Mouse (Mus musculus) CH12.LX (cell line): ENCODE data around the gene Igfbp1. TPM values are rescaled to one million over a fixed set of nuclear protein-coding genes. Genes with fewer than 3 reads are reported as not detected.

Source experiments
- DNase-seq: peaks from one replicate; pipeline ENCODE4 v3.0.0-alpha.2; 2013; ENCODE audit errors: extremely low read depth
- H3K27ac ChIP-seq: 2 replicates; pipeline ENCODE4 v1.5.1; 2012; ENCODE audit warnings: low read depth, mild to moderate bottlenecking, control low read depth, moderate library complexity; ENCODE audit not compliant: insufficient read depth
- H3K27me3 ChIP-seq: replicated peaks from 2 replicates; pipeline ENCODE3; 2012; ENCODE audit warnings: inconsistent platforms
- H3K36me3 ChIP-seq, 2 experiments: replicated peaks in 1 of 2; 2 replicates each; pipeline versions ENCODE3 to v1.6.1; 2012; ENCODE audit warnings: inconsistent platforms in 1 of 2, low read length in 1 of 2, mild to moderate bottlenecking in 1 of 2, mixed read lengths in 1 of 2, moderate library complexity in 1 of 2; ENCODE audit not compliant: control insufficient read depth in 1 of 2, insufficient read depth in 1 of 2
- H3K4me1 ChIP-seq, 2 experiments: 2 replicates each; pipeline ENCODE4 v1.6.1; 2012; ENCODE audit warnings: inconsistent platforms in 1 of 2, moderate library complexity in 1 of 2; ENCODE audit not compliant: insufficient read depth in 2 of 2, control insufficient read depth in 1 of 2
- H3K4me2 ChIP-seq: 2 replicates; pipeline ENCODE4 v1.6.1; 2012; ENCODE audit warnings: low read depth, mild to moderate bottlenecking, control low read depth; ENCODE audit not compliant: poor library complexity, insufficient read depth, severe bottlenecking
- H3K4me3 ChIP-seq, 3 experiments: fragments of 150-350 bp in 1 of 3; sonication (generic) in 1 of 3; replicated peaks in 1 of 3; 2 replicates each; pipeline versions ENCODE3 to v1.5.1; 2011 to 2012; ENCODE audit warnings: low read depth in 2 of 3, low read length in 2 of 3, mild to moderate bottlenecking in 2 of 3, moderate library complexity in 2 of 3, control low read depth in 1 of 3, improper control_type of control experiment in 1 of 3, inconsistent platforms in 1 of 3, mixed read lengths in 1 of 3; ENCODE audit not compliant: poor library complexity in 1 of 3
- H3K79me2 ChIP-seq: replicated peaks from 2 replicates; pipeline ENCODE4 v1.6.1; 2012; ENCODE audit warnings: mild to moderate bottlenecking, moderate library complexity; ENCODE audit not compliant: control insufficient read depth, poor library complexity, insufficient read depth, severe bottlenecking; ENCODE audit errors: extremely low read depth
- H3K9ac ChIP-seq: 2 replicates; pipeline ENCODE4 v1.6.1; 2012; ENCODE audit warnings: low read depth, mild to moderate bottlenecking, control low read depth, moderate library complexity; ENCODE audit not compliant: insufficient read depth
- H3K9me3 ChIP-seq: replicated peaks from 2 replicates; pipeline ENCODE3; 2012; ENCODE audit warnings: low read length, inconsistent platforms, mixed read lengths
- BHLHE40 ChIP-seq: IDR thresholded peaks from 2 replicates; pipeline ENCODE4 v1.6.1; 2011; ENCODE audit warnings: mild to moderate bottlenecking, low read depth, low read length, improper control_type of control experiment
- CHD2 ChIP-seq: IDR thresholded peaks from 2 replicates; pipeline ENCODE4 v1.6.1; 2011; ENCODE audit warnings: low read length, improper control_type of control experiment
- ELF1 ChIP-seq: IDR thresholded peaks from 2 replicates; pipeline ENCODE4 v1.6.1; 2014; ENCODE audit warnings: low read depth, mild to moderate bottlenecking, inconsistent platforms, low read length, improper control_type of control experiment
- ETS1 ChIP-seq: conservative IDR thresholded peaks from 2 replicates; pipeline ENCODE4 v1.6.1; 2012; ENCODE audit warnings: low read depth, mild to moderate bottlenecking, inconsistent platforms, low read length, improper control_type of control experiment, moderate library complexity
- GABPA ChIP-seq: IDR thresholded peaks from 2 replicates; pipeline ENCODE4 v1.6.1; 2012; ENCODE audit warnings: low read depth, low read length, improper control_type of control experiment, inconsistent platforms; ENCODE audit not compliant: insufficient replicate concordance
- HCFC1 ChIP-seq: IDR thresholded peaks from 2 replicates; pipeline ENCODE4 v1.6.1; 2012; ENCODE audit warnings: low read depth, mild to moderate bottlenecking, inconsistent platforms, low read length, improper control_type of control experiment
- KAT2A ChIP-seq: IDR thresholded peaks from 2 replicates; pipeline ENCODE4 v1.6.1; 2012; ENCODE audit warnings: low read length, improper control_type of control experiment, inconsistent platforms; ENCODE audit not compliant: insufficient replicate concordance
- MAZ ChIP-seq: IDR thresholded peaks from 2 replicates; pipeline ENCODE4 v1.6.1; 2012; ENCODE audit warnings: low read depth, mild to moderate bottlenecking, inconsistent platforms, low read length, improper control_type of control experiment, moderate library complexity
- MYC ChIP-seq: IDR thresholded peaks from 2 replicates; pipeline ENCODE4 v1.6.1; 2011; ENCODE audit warnings: low read depth, mild to moderate bottlenecking, improper control_type of control experiment, low read length
- NRF1 ChIP-seq: IDR thresholded peaks from 2 replicates; pipeline ENCODE4 v1.6.1; 2014; ENCODE audit warnings: low read depth, mild to moderate bottlenecking, inconsistent platforms, low read length, improper control_type of control experiment, moderate library complexity
- POLR2A ChIP-seq: IDR thresholded peaks from 2 replicates; pipeline ENCODE4 v1.6.1; 2011; ENCODE audit warnings: low read depth, mild to moderate bottlenecking, improper control_type of control experiment, low read length
- POLR2AphosphoS2 ChIP-seq: IDR thresholded peaks from 2 replicates; pipeline ENCODE4 v1.6.1; 2011; ENCODE audit warnings: low read depth, low read length, improper control_type of control experiment
- RAD21 ChIP-seq: IDR thresholded peaks from 2 replicates; pipeline ENCODE4 v1.6.1; 2011; ENCODE audit warnings: low read depth, mild to moderate bottlenecking, low read length, improper control_type of control experiment, moderate library complexity
- TBP ChIP-seq: conservative IDR thresholded peaks from 2 replicates; pipeline ENCODE4 v1.6.1; 2011; ENCODE audit warnings: low read depth, low read length, improper control_type of control experiment
- ZKSCAN1 ChIP-seq: IDR thresholded peaks from 2 replicates; pipeline ENCODE4 v1.6.1; 2012; ENCODE audit warnings: low read depth, inconsistent platforms, low read length, improper control_type of control experiment, borderline replicate concordance
- ZMIZ1 ChIP-seq: IDR thresholded peaks from 2 replicates; pipeline ENCODE4 v1.6.1; 2012; ENCODE audit warnings: low read depth, mild to moderate bottlenecking, inconsistent platforms, low read length, improper control_type of control experiment
- ZNF384 ChIP-seq: IDR thresholded peaks from 2 replicates; pipeline ENCODE4 v1.6.1; 2012; ENCODE audit warnings: low read depth, low read length, improper control_type of control experiment, inconsistent platforms
- dilution Hi-C: fragments of 300-500 bp; cut with MboI; formaldehyde crosslinking; loops from 2 replicates; pipeline ENCODE4 v1.14.3; 2020; ENCODE audit warnings: low sequenced_read_pairs; ENCODE audit not compliant: extremely low pct_unique_long_range_greater_than_20kb, extremely low pct_ligation_motif_present
- in situ Hi-C: fragments of 300-500 bp; cut with MboI; formaldehyde crosslinking; loops from 3 replicates; pipeline ENCODE4 v1.14.3; 2019; ENCODE audit warnings: low sequenced_read_pairs, low pct_ligation_motif_present, low pct_unique_long_range_greater_than_20kb, mixed read lengths
- polyA plus RNA-seq: library from polyadenylated mRNA; unstranded; fragments of >175 nt; gene quantifications from 2 replicates; pipeline ENCODE4 v1.2.1, GENCODE M21; 2012; ENCODE audit warnings: low read depth; ENCODE audit not compliant: insufficient read length
- total RNA-seq, 2 experiments: library from RNA; depleted of rRNA; stranded (reverse); fragments of 300-350 nt in 1 of 2; fragments of >200 nt in 1 of 2; gene quantifications; 2 replicates each; pipeline ENCODE4 v1.2.3; 2012 to 2014

Igfbp1 gene
- total and polyA plus RNA-seq, 3 experiments = not detected

DNA sequence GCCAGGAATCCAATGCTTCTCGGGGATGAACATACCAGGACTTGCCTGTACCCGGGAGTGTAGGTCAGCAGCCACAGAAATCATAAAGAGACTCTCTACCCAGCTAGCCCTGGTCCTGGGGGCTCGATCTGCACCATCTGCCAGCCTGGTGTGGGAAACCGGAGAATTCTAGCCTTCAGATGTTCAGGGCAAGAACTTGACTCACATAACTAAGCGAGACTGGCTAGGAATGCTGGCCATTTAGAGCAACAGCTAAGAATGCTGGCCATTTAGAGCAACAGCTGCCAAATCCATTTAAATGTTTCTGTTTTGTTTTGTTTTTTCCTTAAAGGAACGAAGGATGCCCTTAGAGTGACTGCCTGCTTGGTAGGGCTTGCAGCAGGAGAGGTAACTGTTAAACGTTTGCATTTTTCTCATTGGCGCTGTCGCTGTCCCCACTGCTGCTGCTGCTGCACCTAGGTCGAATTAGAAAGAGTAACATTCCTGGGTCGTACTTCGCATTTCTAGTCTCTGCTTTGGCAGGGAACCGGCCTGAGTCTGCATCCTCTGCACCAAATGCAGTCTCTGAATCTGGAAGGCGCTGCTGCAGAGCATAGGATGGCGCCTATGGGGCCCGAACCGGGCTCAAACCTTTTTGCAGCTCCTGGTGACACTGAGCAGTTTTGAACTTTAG lies 14.7 kb downstream of the Igfbp1 start:
- Histone ChIP-seq H3K4me2 (no peak overlapping the region), H3K9ac (no peak overlapping the region), H3K27me3 (peaks cover 4% of the 10 kb centered on the region), H3K36me3 (no peaks in the 10 kb centered on the region), H3K9me3 (peaks cover 52% of the 10 kb centered on the region), H3K4me1 (no peaks in the 10 kb centered on the region), H3K79me2 (no peaks in the 10 kb centered on the region), H3K4me3 (no peak overlapping the region), H3K27ac (no peak overlapping the region)
- in situ Hi-C loops (loop anchor here (25.0 kb wide), 1 partner anchor 1025 kb away; no protein-coding TSS in a partner anchor), dilution Hi-C loops (no loop called here)
- no peak for DNase-seq
- no peak for TF ChIP-seq POLR2AphosphoS2
- no peak for TF ChIP-seq ZMIZ1
- no peak for TF ChIP-seq NRF1
- TF ChIP-seq ZKSCAN1 = no peak
- no peak for TF ChIP-seq TBP

GRCm38 (mm10) chr11:7213161-7213500 lies 15.5 kb downstream of the Igfbp1 start:
- H3K4me3 ChIP-seq = no peak overlapping the region
- H3K27ac ChIP-seq = no peak overlapping the region
- dilution Hi-C loops = no loop called here
- in situ Hi-C loops = loop anchor here (25.0 kb wide), 1 partner anchor 1024 kb away; no protein-coding TSS in a partner anchor
- no peaks in the 10 kb centered on the region for H3K4me1 ChIP-seq
- H3K79me2 ChIP-seq = no peaks in the 10 kb centered on the region
- no peak overlapping the region for H3K9ac ChIP-seq
- TF ChIP-seq ZNF384 (no peak), MYC (no peak), MAZ (no peak), POLR2AphosphoS2 (no peak), POLR2A (no peak), HCFC1 (no peak)
- peaks cover 2% of the 10 kb centered on the region for H3K27me3 ChIP-seq
- no peak overlapping the region for H3K4me2 ChIP-seq
- peaks cover 51% of the 10 kb centered on the region for H3K9me3 ChIP-seq
- no peaks in the 10 kb centered on the region for H3K36me3 ChIP-seq
- no peak for DNase-seq

DNA sequence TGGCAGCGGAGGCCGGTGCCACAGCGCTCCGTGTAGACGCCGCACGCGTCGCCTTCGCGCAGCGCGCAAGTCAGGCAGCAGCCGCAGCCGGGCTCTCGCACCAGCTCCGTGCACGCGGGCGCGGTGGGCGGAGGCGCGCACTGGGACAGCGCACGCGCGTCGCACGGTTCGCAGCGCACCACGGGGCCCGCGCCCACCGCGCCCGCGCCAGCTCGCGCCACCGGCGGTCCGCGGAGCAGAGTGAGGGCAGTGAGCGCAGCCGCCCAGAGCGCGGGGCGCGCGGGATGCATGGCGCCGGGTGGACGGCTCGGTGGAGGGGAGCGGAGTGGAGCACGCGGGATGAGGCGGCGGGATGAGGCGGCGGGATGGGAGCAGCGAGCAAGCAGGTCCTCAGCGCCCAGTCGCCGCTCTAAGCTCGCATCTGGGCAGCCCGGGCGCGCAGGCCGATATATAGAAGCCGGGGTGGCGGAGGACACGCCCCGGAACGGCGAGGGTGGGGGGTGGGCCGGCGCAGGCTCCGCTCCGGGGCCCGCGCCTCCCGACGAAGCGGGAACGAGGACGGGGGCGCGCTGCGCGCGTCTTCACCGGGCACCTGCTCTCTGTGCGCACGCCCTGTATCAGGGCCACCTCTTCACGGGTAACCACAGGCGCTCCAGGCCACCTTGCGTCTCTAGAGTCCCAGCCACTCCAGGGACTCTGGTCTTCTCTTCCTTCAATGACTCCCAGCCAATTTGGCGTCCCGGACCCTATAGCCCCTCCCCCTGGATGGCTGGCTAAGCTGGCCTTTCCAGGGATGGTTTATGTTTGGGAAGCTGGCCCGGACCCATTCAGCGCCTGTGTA lies 16.1 kb downstream of the Igfbp1 start, which contains the start of gene Igfbp3:
TSS of gene Igfbp3 (minus strand) at position 423 of the 841 bp plus-strand sequence.
- TF ChIP-seq ETS1 (no peak), ELF1 (no peak), CHD2 (no peak), BHLHE40 (no peak), NRF1 (no peak), ZMIZ1 (no peak), KAT2A (no peak), MYC (no peak), RAD21 (no peak), GABPA (no peak)
- TF ChIP-seq, all 38 proteins: peak for 0
- H3K27me3 ChIP-seq = no peaks in the 10 kb centered on the region
- H3K79me2 ChIP-seq = no peaks in the 10 kb centered on the region
- DNase-seq = no peak
- no peaks in the 10 kb centered on the region for H3K36me3 ChIP-seq
- no peaks in the 10 kb centered on the region for H3K4me1 ChIP-seq
- H3K4me2 ChIP-seq = no peak within 1 kb of the TSS
- H3K9me3 ChIP-seq = peaks cover 46% of the 10 kb centered on the region
- no peak within 1 kb of the TSS for H3K4me3 ChIP-seq
- dilution Hi-C loops (no loop called here), in situ Hi-C loops (loop anchor here (25.0 kb wide), 1 partner anchor 1024 kb away; no protein-coding TSS in a partner anchor)
- no peak within 1 kb of the TSS for H3K27ac ChIP-seq
- H3K9ac ChIP-seq = no peak within 1 kb of the TSS
